Mouse (Mus musculus) mouse embryonic stem cell (cell line): ENCODE results near the gene Rbfox2.

Experiments used
- in situ Hi-C, 2 experiments: fragments of 300-500 bp; cut with MboI; formaldehyde crosslinking; loops; 1 replicate in 1 of 2; 3 replicates in 1 of 2; pipeline ENCODE4 v1.14.3; 2019 to 2020; ENCODE audit warnings: low sequenced_read_pairs in 2 of 2, low pct_unique_long_range_greater_than_20kb in 1 of 2, mixed read lengths in 1 of 2; ENCODE audit not compliant: unreplicated experiment in 1 of 2

The Rbfox2 gene

DNA sequence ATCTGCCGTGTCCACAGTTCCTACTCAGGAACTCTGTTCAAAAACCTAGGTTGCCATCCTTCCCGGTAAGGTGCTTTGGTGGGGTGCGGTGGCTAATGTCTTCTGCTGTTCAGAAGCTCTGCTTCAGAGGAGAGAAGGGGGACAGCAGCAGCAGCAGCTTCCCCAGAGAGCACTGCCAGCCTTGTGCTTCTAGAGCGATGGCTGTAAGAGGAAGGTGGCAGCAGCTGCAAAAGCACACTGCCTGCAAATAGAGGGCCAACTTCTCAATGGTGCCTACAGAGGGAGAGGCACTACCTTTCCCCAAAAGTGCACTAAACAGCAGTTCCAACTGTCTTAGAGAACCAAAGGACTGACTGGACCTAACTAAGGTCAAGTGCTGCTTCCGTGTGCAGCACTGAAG, 168.5 kb downstream of the Rbfox2 start:
- in situ Hi-C loops = no loop called here

DNA sequence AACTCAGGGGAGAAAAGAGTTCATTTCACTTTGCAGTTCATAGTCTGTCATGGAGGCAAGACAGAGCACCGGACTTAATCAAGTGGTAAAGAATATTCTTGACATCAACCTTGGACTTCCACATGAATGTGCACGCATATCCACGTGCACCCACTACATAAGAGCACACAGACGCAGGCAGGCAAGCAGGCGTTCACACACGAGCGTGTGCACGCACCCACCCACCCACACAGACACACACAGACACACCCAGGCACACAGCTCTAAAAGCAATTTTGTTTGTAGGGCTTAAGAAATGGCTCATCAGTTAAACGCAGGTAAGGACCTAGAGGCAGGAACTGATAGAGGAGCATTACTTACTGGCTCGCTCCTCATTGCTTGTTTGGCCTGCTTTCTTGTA, 172.3 kb downstream of the Rbfox2 start:
- in situ Hi-C loops = no loop called here

DNA sequence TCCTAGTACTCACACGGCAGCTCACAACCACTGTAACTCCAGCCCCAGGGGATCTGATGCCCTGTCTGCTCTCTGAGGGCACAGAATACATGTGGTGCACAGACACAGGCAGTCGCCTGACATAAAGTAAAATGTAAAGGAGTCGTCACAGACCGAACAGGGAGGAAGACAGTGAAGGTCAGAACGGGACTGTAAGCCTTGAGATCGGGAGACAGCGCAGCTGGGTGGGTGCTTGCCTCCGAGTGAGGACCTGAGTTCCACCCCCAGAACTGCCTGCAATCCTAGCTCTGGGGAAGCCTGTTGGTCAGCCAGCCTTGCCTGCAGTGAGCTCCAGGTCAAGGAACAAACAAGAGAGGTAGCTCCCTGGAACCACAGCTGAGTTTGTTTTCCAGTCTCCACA, 177.7 kb downstream of the Rbfox2 start:
- in situ Hi-C loops = no loop called here

DNA sequence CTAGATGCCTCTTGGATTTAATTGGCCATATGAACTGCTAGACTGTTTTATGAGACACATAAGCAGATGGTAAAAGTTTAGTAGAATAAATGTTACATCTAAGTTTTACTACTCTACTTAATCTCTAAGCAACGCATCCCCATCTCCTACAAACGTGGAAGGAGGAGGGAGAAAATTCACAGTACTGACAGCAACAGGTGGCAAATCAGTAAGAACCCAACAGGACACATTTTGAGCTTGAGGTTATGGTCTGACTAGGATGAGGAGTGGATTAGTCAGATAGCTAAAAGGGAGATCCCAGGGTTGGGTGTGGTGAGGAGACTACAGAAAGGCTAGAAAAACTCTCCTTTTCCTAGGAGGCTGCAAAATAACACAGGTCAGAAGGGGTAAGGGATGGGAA, 179.1 kb downstream of the Rbfox2 start:
- in situ Hi-C loops = no loop called here

DNA sequence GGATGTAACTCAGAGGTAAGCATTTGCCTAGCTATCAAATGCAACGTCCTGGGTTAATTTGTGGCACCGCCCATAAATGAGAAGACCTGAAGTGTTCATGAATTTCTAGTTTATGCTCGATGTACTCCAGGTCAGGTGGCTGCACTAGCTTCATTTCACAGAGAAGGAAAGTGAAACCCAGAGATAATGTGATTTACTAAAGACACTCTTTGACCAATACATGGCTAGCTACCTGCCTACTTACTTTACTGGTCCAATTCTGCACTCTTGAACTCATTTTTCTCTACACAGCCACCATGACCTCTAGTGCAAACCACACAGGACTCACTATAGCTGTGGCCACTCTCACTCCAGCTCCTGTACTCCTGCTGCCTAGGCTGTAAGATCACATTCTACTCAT, 180.1 kb downstream of the Rbfox2 start:
- in situ Hi-C loops = no loop called here

DNA sequence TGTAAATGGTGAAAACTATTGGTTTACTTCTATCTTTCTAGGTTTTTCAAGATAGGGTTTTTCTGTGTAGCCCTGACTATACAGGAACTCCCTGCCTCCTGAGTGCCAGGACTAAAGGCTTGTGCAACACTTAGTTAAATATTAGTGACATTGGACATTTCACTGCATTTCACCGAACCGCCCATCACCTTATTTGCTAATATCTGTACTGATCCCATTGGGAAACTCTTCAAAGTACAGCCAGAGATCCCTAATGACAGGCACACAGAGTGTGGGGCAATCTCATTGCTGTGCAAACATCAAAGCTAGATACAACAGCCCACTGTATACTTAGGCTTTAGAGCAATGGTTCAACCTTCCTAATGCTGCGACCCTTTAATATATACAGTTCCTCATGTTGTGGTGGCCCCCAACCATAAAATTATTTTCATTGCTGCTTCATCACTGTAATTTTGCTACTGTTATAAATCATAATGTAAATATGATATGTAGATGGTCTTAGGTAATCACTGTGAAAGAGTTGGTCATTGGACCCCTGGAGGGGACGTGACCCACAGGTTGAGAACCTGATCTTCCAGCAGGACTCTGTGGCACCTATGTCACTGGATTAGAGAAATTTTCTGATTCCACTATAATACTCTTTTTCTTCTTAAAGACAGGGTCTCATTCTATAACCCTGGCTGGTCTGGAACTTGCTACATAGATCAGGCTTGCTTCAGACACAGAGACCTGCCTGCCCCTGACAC, 182.3 kb downstream of the Rbfox2 start:
- in situ Hi-C loops = no loop called here

DNA sequence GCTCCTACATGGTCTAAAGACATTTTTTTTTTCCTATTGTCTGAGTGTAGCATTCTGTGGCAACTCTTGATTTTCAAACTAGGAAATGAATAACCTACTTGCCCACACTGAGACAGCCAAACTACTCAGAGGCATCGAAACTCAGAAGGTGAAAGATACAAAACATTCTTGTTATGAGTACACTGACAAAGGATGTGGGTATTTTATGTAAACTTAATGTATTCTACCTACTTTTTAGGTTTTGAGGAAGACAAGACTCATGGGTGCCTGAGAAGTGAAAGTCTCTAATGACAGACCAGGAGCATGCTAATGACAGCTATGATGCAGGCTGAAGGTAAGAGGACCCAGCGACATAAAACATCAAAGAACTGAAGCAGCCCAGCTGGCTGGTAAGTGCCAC, 184.0 kb downstream of the Rbfox2 start:
- in situ Hi-C loops = no loop called here

DNA sequence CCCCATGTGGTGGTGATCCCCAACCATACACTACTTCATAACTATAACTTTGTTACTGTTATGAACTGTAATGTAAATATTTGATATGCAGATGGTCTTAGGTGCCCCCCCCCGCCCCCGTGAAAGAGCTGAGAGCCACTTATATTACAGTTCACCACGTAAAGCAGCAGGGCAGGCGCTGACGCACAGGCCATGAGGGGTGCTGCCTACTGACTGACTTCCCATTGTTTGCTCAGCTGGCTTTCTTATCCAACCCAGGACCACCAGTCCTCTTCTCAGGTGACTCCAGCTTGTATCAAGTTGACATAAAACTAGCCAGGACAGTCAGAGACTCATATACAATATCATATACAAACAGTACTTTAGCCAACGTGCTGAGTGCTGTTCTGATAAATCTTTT, 184.6 kb downstream of the Rbfox2 start:
- in situ Hi-C loops = no loop called here

DNA sequence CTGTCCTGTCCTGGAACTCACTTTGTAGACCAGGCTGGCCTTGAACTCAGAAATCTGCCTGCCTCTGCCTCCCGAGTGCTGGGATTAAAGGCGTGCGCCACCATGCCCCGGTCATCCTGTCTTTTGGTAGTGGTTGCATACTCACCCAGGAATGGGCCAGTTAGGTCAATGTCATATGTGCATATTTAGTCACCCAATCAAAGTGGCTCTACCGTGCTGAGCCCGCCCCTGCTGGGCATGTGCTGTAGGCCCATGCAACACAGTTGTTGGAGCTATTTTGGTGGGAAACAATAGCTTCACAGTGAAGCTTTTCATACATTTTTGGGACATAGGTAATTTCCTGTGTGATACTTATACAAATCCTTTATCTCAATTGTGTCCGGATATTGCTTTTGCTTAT, 187.1 kb downstream of the Rbfox2 start:
- in situ Hi-C loops = no loop called here

DNA sequence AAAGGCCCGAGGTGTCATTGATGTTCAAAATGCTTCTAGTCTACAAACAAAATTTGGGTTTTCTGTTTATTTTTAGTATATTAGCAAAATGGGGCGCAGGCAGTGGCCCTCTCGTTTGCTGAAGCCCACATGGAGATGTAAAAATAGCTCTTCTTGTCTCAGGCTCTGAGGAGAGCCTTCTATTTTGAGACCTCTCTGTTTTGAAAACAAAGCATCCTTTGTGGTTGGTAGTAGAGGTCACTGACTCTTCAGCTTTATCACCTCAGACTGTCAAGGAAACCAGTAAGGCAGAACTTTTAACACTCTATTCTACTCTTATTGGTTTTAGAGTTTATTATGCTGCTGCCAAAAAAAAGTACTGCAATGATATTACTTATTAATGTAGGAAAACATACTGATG, 189.6 kb downstream of the Rbfox2 start:
- in situ Hi-C loops = no loop called here

DNA sequence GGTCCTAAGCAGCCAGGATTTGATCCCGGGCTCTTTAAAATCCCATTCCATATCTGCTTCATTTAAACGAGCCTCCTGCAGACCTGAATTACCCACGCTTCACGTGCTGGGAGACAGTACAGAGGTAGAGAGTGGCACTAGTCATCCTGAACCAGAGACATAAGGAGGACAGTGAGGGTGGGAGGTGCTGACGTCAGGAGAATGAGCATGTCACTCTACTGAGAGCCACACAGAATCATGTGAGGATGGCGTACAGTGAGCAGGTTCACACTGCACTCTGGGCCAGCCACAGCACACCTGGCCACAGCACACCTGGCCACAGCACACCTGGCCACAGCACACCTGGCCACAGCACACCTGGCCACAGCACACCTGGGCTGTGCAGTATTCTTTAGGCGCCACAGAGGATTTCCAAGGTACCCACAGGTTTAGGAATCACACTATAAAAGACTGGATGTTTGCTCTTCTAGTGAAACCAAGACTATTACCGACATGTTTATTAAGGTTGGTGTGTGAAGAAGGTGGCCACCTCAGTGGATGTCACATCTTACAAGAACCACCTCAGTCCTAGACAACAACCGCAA, 190.6 kb downstream of the Rbfox2 start:
- in situ Hi-C loops = no loop called here

DNA sequence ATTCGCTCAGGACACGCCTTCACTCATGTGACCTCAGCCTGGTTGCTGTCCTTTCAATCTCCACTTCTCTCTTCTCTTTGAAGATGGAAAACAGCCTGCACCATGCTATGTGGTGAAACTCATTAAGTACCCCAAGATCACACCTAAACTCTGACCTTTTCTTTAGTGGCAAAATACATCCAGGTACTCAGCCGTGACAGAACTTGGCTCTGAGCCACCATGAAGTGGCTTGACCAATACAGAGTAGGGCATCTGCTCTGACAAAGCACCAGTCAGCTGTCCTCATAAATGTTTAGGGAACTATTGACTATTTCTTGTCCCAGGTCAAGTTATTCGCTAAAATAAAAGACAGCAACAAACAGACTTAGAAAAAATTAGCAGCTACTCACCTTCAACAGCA, 191.3 kb downstream of the Rbfox2 start:
- in situ Hi-C loops = no loop called here

DNA sequence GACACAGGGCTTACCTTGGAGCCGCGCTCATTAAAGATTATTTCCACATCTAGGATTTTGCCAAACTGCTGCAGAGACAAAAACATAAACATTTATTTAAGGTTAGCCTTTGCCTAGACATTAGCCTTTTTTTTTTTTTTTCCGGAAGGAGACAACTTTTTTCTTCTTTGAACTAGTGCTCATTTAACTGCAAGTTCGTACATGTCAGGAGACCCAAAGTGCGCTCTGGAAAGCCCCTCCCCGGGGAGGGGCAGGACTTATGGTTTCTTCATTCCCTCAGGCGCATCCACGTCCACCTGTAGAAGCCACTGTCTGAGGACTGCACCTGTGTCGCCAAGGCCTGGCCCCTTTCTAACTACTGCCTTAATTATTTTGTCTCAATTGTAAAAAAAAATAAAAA, 193.2 kb downstream of the Rbfox2 start:
- in situ Hi-C loops = no loop called here

DNA sequence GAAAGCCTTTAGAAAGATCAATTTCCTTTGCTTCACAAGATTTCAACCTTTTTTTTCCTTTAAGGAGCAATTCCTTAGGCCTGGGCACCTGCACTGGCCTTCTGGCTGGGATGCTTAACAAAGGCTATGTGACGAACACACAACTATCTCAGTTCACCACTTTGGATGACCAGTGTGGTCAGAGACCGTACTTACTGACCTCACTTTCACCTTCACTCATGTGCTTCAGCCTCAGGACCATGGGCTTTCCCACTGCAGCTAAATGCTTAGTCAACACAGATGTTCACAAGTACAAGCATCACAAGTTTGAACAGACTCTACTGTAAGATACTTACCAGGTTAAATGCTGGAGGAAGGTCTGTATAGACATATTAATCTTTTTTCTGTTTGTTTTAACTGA, 194.4 kb downstream of the Rbfox2 start:
- in situ Hi-C loops = no loop called here

DNA sequence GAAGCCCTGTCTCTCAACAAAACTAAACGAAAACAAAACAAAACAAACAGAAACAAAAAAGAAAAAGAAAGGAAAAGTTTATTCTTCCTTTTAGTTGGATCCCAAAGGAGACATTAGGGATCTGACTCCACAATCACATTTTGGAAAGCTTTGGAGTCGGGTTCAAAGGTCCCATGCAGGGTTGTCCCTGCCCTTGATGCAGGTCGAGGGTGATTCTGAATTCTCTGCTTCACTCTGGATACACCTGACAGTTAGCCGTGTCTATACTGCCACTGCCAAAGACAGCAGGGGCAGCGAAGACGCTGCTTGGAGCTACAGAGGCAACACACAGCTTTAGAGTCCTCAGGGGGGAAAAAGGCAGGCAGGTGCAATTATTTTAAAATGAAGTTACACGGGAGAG, 194.9 kb downstream of the Rbfox2 start:
- in situ Hi-C loops = no loop called here

DNA sequence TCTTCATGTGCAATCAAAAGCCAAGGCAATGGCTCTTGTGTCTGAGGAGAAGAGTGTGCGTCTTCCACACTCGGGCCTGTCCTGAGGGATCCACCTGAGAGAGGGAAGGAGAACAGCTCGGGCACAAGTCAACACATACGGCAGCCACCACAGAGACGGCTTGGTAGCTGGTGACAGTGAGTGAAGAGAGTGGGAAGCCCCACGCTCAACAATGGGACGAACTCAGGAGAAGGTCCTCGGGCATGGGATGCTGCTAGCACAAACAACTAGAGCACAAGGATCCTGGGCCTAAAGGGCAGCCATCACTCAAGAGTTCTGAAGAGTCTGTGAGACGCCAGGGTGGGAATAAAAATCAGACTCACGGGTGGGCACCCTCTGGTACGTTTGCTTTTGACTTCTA, 196.4 kb downstream of the Rbfox2 start:
- in situ Hi-C loops = no loop called here

DNA sequence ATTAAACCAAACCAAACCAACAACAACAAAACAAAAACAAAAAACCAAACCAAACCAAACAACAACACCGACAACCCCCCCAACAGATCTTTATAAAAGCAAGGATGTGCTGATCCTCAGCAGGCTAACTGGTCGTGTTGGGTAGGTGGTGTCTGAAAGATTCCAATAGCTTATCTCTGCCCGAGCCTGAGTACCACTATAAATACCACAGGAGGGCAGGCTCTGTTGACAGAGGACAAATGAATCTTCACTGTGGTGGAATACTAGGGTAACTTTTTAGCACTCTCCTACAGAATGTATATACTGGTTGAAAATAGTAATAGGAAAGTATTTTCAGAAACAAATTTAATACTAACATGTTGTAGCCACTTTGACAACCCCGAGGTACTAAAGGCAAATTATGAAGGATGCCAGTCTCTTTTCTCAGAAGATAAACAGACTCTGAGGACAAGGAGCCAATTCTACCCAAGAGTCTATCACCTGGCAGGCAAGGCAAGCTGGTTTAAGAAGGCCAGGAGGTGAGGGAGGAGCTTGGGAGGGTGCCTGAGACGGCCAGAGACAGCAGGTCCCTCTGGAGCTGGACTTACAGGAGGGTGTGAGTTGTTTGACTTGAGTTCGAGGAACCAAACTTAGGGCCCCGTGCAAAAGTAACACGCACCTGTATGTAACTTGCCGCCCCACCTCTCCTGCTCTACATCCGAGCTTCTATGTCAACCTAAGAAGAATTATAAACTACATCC, 199.5 kb downstream of the Rbfox2 start:
- in situ Hi-C loops = no loop called here

DNA sequence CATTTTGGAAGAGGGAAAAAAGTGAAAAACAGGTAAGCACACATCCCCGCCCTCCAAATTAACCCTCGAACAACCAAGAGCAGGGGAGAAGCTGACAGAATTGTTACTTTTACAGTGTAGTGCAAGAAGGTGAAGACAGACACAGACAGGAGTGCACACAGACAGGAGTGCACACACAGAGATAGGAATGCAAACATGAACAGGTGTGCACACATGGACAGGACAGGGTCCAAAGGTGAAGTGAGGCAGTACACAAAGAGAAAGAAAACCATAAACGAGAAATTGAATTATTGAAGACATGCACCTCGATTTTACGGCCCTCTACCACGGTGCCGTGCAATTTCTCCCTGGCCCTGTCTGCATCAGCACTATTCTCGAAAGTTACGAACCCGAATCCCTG, 201.5 kb downstream of the Rbfox2 start:
- in situ Hi-C loops = no loop called here

DNA sequence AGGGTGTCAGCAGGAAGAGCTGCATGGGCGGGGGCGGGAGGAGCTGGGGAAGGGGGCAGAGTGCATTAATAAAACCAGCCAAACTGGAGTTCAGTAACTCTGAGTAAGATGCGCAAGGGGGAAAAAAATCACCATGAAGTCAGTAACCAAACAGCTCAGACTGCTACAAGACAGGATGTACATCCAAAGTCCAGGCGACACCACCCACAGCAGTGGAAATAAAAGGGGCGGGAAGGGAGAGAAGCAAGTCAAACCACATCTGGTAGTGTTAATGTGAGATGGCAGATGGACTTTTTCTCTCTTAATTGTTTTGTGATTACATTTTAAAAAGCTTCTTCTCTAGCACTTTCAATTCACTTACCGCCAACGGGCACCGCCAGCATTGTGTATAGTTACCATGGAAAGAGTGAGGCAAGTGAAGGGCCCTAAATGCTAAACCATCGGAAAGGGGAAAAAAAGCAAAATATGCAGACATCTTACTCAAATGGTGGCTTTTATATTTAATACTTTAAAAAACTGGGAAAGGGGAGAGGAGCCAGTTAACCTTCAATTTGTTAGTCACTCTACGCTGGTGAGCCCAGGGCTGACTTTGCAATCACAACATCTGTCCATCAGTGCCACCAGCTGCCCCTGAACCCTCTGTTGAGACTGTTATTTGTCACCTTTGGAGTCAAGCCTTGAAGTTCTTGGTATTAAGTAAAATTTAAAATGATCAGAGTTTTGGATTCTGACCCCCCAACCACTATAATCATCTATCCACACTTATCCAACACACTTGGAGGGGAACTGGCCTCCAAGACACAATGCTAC, 202.2 kb downstream of the Rbfox2 start:
- in situ Hi-C loops = no loop called here
